Mouse (Mus musculus): Measurements from ENCODE around the gene Fxyd2.

- TF ChIP-seq GATA1 (IDR thresholded peaks at IDR 0.05; ENCODE audit: low read length) (no peak), TAL1 (IDR thresholded peaks at IDR 0.05; ENCODE audit: low read length) (no peak)
Measured at GRCm38 (mm10) chr9:45406808-45407207, 7.3 kb downstream of the Fxyd2 start.

Data from erythroblast, embryonic 14.5 days (primary cell).